Mouse (Mus musculus): ENCODE results near the gene Eif2b4. TPM values are rescaled to one million over a fixed set of nuclear protein-coding genes. Genes with fewer than 3 reads are reported as not detected.
A peak's percentile ranks its signal among the peaks of the same experiment; 100 is the strongest.
"Not testable (repeated sequence)": the region's sequence is repeated elsewhere in the genome, so short reads cannot be mapped to it uniquely, and the experiment has no call there.

The Eif2b4 gene
- polyA plus RNA-seq, 1 experiment from 2014 or later = 91.0 TPM

DNA sequence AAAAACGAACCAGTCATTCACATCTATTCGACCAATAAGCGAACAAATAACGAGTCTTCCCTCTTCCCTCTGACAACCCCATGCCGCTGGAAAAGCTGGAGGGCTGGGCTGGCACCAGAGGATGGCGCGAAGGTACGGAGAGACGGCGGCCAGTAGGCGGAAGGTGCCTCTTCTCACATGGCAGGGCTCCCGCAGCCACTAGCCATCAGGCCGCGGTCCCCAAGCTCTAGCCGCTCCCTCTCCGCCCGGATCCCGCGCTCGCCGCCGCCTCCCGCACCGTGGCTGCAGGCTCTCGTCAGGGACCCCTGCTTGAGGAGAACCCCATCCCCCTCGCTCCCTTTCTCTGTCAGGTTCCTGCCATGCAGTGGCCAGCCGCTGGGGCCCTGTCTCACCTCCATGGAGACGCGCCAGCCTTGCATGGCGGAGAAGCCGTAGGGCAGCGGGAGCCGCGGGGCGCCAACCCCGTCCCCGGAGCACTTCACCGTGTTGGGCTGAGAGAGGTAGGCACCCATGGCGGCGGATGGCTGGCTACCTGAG, 26.7 kb upstream of the Eif2b4 start:
- peak overlapping the region; percentile 99 for H3K4me3 ChIP-seq (replicated peaks; ENCODE audit: low read length)
- 0% methylated on average over 40 of the region's 40 CpGs for WGBS
- H3K27ac ChIP-seq (ENCODE audit: low read length) = peak overlapping the region; percentile 94
- peak overlapping the region; percentile 91 for H3K9ac ChIP-seq (replicated peaks; ENCODE audit: low read depth, low read length)
- no peaks in the 10 kb centered on the region for H3K36me3 ChIP-seq (ENCODE audit: control insufficient read depth, insufficient read depth)
- H3K4me2 ChIP-seq (ENCODE audit: low read length) = peak overlapping the region; percentile 71
- no peaks in the 10 kb centered on the region for H3K27me3 ChIP-seq (replicated peaks; ENCODE audit: control insufficient read depth, insufficient read depth, low read length)
- no peaks in the 10 kb centered on the region for H3K9me3 ChIP-seq (ENCODE audit: control insufficient read depth, low read length)
- H3K4me1 ChIP-seq (replicated peaks; ENCODE audit: control insufficient read depth, insufficient read depth, low read length) = peaks cover 14% of the 10 kb centered on the region
- ATAC-seq = peak; percentile 63

DNA sequence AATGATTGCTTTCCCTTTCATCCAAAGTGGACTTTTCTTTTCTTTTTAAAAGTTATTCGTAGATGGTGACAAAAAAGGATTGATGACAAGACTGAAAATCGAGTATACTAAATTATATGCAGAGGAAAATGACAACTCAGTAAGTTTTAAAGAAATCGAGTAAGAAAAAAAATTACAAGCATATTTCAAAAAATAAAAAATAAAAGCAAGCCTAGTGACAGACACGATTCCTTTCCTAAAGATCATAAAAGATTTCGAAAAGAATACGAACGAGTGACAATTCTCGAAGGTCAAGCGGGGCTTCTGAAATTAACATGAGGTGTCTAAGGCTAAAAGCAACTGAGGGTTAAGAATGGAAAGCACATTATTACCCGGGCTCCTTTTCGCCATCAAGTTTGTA, 26.2 kb upstream of the Eif2b4 start:
- ATAC-seq = no peak
- WGBS = 2% methylated on average over 11 of the region's 11 CpGs
- H3K27ac ChIP-seq (ENCODE audit: low read length) = no peak overlapping the region

DNA sequence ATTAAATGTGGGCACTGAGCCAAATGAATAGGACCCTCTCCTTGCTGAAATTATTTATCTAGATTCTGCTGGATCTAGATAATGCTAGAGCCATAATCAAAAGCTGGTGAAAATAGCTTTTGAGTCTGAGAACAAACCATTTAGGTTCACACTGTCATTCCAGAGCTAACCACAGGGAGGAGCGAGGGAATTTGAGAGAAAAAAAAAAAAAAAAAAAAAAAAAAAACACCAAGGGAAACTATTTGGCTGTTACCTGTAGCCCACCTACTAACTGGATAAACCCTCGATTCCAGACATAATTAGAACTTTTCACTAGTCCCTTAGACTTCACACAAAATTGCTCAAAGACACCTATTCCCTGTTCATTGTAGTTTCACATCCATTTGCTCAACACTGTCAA, 25.8 kb upstream of the Eif2b4 start:
- WGBS = 0% methylated on average over 2 of the region's 2 CpGs

More for the DNA sequence above, 26.2 kb upstream of the Eif2b4 start:
- no peaks in the 10 kb centered on the region for H3K27me3 ChIP-seq (replicated peaks; ENCODE audit: control insufficient read depth, insufficient read depth, low read length)
- peak overlapping the region; percentile 71 for H3K4me2 ChIP-seq (ENCODE audit: low read length)
- H3K36me3 ChIP-seq (ENCODE audit: control insufficient read depth, insufficient read depth) = no peaks in the 10 kb centered on the region
- H3K4me1 ChIP-seq (replicated peaks; ENCODE audit: control insufficient read depth, insufficient read depth, low read length) = peaks cover 14% of the 10 kb centered on the region
- H3K4me3 ChIP-seq (replicated peaks; ENCODE audit: low read length) = peak overlapping the region; percentile 99
- H3K9me3 ChIP-seq (ENCODE audit: control insufficient read depth, low read length) = no peaks in the 10 kb centered on the region
- peak overlapping the region; percentile 91 for H3K9ac ChIP-seq (replicated peaks; ENCODE audit: low read depth, low read length)

DNA sequence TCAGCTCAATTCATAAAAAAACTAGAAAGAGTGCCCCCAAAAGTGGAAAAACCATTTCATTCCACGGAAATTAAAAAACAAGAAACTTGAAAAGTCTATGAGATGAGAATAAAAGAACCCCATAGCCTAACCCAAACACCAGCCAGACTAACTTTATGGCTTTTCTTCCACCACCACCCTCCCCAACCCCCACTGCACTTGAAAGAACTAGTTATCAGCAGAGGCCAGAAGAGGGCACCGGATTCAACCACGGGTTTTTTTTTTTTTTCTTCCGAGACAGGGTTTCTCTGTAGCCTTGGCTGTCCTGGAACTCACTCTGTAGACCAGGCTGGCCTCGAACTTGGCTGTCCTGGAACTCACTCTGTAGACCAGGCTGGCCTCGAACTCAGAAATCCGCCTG, 25.1 kb upstream of the Eif2b4 start:
- H3K9ac ChIP-seq (replicated peaks; ENCODE audit: low read depth, low read length) = no peak overlapping the region
- H3K9me3 ChIP-seq (ENCODE audit: control insufficient read depth, low read length) = no peaks in the 10 kb centered on the region
- 68% methylated on average over 7 of the region's 7 CpGs for WGBS
- H3K27ac ChIP-seq (ENCODE audit: low read length) = no peak overlapping the region
- H3K4me3 ChIP-seq (replicated peaks; ENCODE audit: low read length) = no peak overlapping the region
- no peak for ATAC-seq
- H3K4me2 ChIP-seq (ENCODE audit: low read length) = no peak overlapping the region
- H3K27me3 ChIP-seq (replicated peaks; ENCODE audit: control insufficient read depth, insufficient read depth, low read length) = no peaks in the 10 kb centered on the region
- H3K36me3 ChIP-seq (ENCODE audit: control insufficient read depth, insufficient read depth) = no peaks in the 10 kb centered on the region
- peaks cover 14% of the 10 kb centered on the region for H3K4me1 ChIP-seq (replicated peaks; ENCODE audit: control insufficient read depth, insufficient read depth, low read length)

More for the DNA sequence above, 25.8 kb upstream of the Eif2b4 start:
- H3K9ac ChIP-seq (replicated peaks; ENCODE audit: low read depth, low read length) = no peak overlapping the region
- no peaks in the 10 kb centered on the region for H3K9me3 ChIP-seq (ENCODE audit: control insufficient read depth, low read length)
- peak overlapping the region; percentile 15; the same call in 1 of the 2 replicates for H3K4me3 ChIP-seq (replicated peaks; ENCODE audit: low read length)
- peaks cover 14% of the 10 kb centered on the region for H3K4me1 ChIP-seq (replicated peaks; ENCODE audit: control insufficient read depth, insufficient read depth, low read length)
- H3K36me3 ChIP-seq (ENCODE audit: control insufficient read depth, insufficient read depth) = no peaks in the 10 kb centered on the region
- H3K4me2 ChIP-seq (ENCODE audit: low read length) = peak overlapping the region; percentile 71
- no peak overlapping the region for H3K27ac ChIP-seq (ENCODE audit: low read length)
- no peak for ATAC-seq
- H3K27me3 ChIP-seq (replicated peaks; ENCODE audit: control insufficient read depth, insufficient read depth, low read length) = no peaks in the 10 kb centered on the region

DNA sequence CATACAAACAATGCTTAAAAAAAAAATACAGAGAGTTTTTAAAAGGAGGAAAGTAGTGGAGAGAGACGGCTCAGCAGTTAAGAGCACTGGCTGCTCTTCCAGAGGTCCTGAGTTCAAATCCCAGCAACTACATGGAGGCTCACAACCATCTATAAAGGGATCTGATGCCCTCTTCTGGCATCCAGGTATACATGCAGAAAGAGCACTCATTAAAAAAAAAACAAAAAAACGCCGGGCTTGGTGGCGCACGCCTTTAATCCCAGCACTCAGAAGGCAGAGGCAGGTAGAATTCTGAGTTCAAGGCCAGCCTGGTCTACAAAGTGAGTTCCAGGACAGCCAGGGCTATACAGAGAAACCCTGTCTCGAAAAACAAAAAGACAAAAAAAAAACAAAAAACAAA, 23.3 kb upstream of the Eif2b4 start:
- H3K36me3 ChIP-seq (ENCODE audit: control insufficient read depth, insufficient read depth); H3K27me3 ChIP-seq (replicated peaks; ENCODE audit: control insufficient read depth, insufficient read depth, low read length); H3K4me2 ChIP-seq (ENCODE audit: low read length); H3K4me3 ChIP-seq (replicated peaks; ENCODE audit: low read length); H3K9me3 ChIP-seq (ENCODE audit: control insufficient read depth, low read length); H3K9ac ChIP-seq (replicated peaks; ENCODE audit: low read depth, low read length); ATAC-seq; H3K27ac ChIP-seq (ENCODE audit: low read length): not testable (repeated sequence)
- H3K4me1 ChIP-seq (replicated peaks; ENCODE audit: control insufficient read depth, insufficient read depth, low read length) = peaks cover 11% of the 10 kb centered on the region
- WGBS = 91% methylated on average over 6 of the region's 6 CpGs

DNA sequence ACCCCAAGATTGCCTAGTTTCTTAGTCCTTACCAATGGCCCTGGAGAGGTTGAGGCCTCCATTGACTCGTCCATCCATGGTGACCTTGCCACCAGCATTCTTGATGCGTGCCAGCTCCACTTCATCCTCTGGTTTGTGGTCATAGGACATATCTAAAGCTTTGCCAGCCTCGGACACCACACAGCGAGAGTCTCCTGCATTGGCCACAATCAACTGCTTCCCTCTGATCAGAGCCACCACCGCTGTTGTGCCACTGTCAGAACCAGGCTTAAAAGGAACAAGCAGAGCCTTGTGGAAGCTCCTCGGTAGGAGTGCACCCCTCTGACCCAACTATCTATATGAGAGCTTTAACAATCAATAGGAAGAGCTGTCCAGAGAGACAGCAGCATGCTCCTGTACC, 11.2 kb upstream of the Eif2b4 start:
- Histone ChIP-seq H3K4me1 (replicated peaks; ENCODE audit: control insufficient read depth, insufficient read depth, low read length) (peaks cover 17% of the 10 kb centered on the region), H3K27ac (ENCODE audit: low read length) (no peak overlapping the region), H3K36me3 (ENCODE audit: control insufficient read depth, insufficient read depth) (peaks cover 22% of the 10 kb centered on the region), H3K9ac (replicated peaks; ENCODE audit: low read depth, low read length) (no peak overlapping the region), H3K9me3 (ENCODE audit: control insufficient read depth, low read length) (peaks cover 3% of the 10 kb centered on the region), H3K4me3 (replicated peaks; ENCODE audit: low read length) (no peak overlapping the region), H3K4me2 (ENCODE audit: low read length) (no peak overlapping the region), H3K27me3 (replicated peaks; ENCODE audit: control insufficient read depth, insufficient read depth, low read length) (no peaks in the 10 kb centered on the region)
- ATAC-seq = no peak
- WGBS = 94% methylated on average over 6 of the region's 6 CpGs

DNA sequence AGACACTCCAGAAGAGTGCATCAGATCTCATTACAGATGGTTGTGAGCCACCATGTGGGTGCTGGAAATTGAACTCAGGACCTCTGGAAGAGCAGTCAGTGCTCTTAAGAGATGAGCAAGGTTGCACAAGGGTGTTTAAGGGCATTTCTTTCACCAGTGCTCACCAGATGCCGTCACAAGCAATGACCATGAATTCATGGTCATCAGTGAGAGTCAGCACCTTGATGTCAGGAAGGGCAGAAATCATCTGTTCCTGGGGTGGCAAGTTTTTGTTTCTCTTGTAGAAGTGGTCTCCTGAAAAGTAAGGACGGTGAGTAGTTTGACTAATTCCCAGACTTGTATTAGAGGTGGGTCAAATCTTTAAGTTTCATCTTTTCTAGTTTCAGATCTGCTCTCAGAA, 10.6 kb upstream of the Eif2b4 start:
- WGBS = 93% methylated on average over 2 of the region's 2 CpGs
- ATAC-seq = no peak
- H3K9ac ChIP-seq (replicated peaks; ENCODE audit: low read depth, low read length) = no peak overlapping the region
- no peak overlapping the region for H3K4me2 ChIP-seq (ENCODE audit: low read length)
- no peak overlapping the region for H3K4me3 ChIP-seq (replicated peaks; ENCODE audit: low read length)
- H3K36me3 ChIP-seq (ENCODE audit: control insufficient read depth, insufficient read depth) = peaks cover 27% of the 10 kb centered on the region
- no peaks in the 10 kb centered on the region for H3K27me3 ChIP-seq (replicated peaks; ENCODE audit: control insufficient read depth, insufficient read depth, low read length)
- H3K4me1 ChIP-seq (replicated peaks; ENCODE audit: control insufficient read depth, insufficient read depth, low read length) = peaks cover 17% of the 10 kb centered on the region
- no peak overlapping the region for H3K27ac ChIP-seq (ENCODE audit: low read length)
- H3K9me3 ChIP-seq (ENCODE audit: control insufficient read depth, low read length) = peaks cover 3% of the 10 kb centered on the region

DNA sequence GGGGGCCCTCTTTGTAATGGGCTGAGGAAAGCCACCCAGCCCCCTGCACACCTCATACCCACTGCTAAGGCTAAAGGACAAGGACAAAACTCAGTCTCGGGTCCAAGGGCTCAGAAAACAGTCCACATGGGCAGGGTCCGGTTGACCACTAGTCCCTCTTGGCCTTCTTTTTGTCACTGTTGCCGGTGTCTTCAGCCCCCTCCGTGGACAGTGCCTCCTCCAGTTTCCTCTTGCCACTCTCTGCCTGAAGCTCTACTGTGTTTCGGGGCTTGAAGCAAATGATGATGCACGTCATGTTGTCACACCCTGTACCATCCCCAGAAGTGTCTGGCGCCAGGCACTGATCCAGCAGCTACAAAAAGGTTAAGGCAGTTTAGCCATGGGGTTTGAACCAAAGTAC, 9.7 kb upstream of the Eif2b4 start:
- peaks cover 36% of the 10 kb centered on the region for H3K36me3 ChIP-seq (ENCODE audit: control insufficient read depth, insufficient read depth)
- peaks cover 3% of the 10 kb centered on the region for H3K9me3 ChIP-seq (ENCODE audit: control insufficient read depth, low read length)
- 84% methylated on average over 7 of the region's 7 CpGs for WGBS
- no peaks in the 10 kb centered on the region for H3K27me3 ChIP-seq (replicated peaks; ENCODE audit: control insufficient read depth, insufficient read depth, low read length)
- peak overlapping the region; percentile 60 for H3K4me2 ChIP-seq (ENCODE audit: low read length)
- ATAC-seq = no peak
- peak overlapping the region; percentile 81 for H3K4me3 ChIP-seq (replicated peaks; ENCODE audit: low read length)
- H3K4me1 ChIP-seq (replicated peaks; ENCODE audit: control insufficient read depth, insufficient read depth, low read length) = peaks cover 17% of the 10 kb centered on the region
- H3K9ac ChIP-seq (replicated peaks; ENCODE audit: low read depth, low read length) = no peak overlapping the region
- H3K27ac ChIP-seq (ENCODE audit: low read length) = peak overlapping the region; percentile 60

DNA sequence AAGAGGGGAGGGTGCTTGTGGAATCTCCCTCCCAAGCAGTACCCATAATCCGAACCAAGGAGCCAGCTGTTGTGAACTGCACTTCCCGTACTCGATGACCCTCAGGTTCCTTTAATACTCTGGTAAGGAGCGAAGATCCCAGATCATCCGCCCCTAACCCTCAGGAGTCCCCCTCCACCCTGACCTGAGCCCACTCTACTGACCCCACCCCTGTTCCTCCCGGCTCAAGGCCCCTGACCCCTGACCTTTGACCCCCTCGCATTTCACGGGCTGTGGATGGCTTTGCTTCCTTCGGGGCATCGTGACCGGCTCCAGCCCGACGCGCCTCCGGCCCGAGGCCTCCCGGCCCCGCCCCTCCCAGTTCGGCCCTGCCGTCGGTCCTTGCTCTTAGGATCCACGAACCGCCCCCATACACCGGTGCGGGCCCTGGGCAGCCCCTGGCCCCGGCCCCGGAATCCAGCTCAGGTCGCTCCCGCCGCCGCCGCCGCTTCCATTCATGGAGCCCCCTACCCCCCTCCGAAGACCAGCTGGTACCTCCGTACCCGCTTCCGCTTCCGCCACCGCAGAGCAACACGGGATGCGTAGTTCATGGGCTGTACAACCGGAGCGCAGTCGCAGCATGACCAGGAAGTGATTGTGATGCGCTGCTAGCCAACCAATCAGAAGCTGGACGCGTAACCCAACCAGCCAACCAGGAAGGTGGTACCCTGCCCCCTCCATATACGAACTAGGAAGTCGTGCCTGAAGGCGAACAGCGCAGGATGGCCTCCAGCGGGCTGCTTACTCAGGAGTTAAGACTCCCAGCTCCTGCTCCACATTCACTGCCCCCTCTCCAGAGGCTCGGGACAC, 8.7 kb upstream of the Eif2b4 start, which contains the start of gene Zfp513:
TSS of gene Zfp513 (minus strand) at position 562 of the 849 bp plus-strand sequence.
- Histone ChIP-seq H3K27ac (ENCODE audit: low read length) (peak within 1 kb of the TSS; percentile 76), H3K9me3 (ENCODE audit: control insufficient read depth, low read length) (peaks cover 3% of the 10 kb centered on the region), H3K4me3 (replicated peaks; ENCODE audit: low read length) (peak within 1 kb of the TSS; percentile 81), H3K27me3 (replicated peaks; ENCODE audit: control insufficient read depth, insufficient read depth, low read length) (no peaks in the 10 kb centered on the region), H3K9ac (replicated peaks; ENCODE audit: low read depth, low read length) (peak within 1 kb of the TSS; percentile 89), H3K4me2 (ENCODE audit: low read length) (peak within 1 kb of the TSS; percentile 70), H3K36me3 (ENCODE audit: control insufficient read depth, insufficient read depth) (peaks cover 46% of the 10 kb centered on the region), H3K4me1 (replicated peaks; ENCODE audit: control insufficient read depth, insufficient read depth, low read length) (peaks cover 17% of the 10 kb centered on the region)
- WGBS = under 1% methylated on average over 53 of the region's 53 CpGs
- peak; percentile 97 for ATAC-seq

Measured in forebrain, embryonic 16.5 days (tissue).